Mouse (Mus musculus): ENCODE results near the gene Nmral1.

DNA sequence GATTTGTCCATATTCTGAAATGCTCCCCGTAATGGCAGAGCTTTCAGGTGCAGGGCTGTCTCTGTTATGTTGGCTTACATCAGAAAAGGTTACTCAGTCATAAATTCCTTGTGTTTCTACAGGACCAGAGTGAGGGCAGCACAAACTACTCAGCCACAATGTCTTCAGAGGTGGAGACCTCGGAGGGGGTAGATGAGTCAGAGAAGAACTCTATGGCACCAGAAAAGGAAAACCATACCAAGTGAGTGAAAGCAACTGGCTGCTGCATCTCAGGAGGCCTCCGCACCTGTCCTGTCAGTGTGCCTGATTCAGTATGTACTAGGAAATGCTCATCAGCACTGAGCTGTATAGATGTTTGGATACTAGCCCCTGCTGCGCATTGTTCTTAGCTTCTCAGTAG is 43.3 kb upstream of the Nmral1 start:
- TF ChIP-seq CTCF (IDR thresholded peaks at IDR 0.05) (no peak), POLR2A (IDR thresholded peaks at IDR 0.05; ENCODE audit: insufficient read depth, low read depth, low read length) (no peak)

Measured in heart, adult 2 months (tissue).